Mouse (Mus musculus) activated CD4-positive, CD25-positive, alpha-beta regulatory T cell, adult 4 months (primary cell): Measurements from ENCODE around the gene Lrp1. TPM values are rescaled to one million over a fixed set of nuclear protein-coding genes. Genes with fewer than 3 reads are reported as not detected.

Source experiments
- ATAC-seq: one replicate; pipeline ENCODE4 v1.8.0; 2017
- polyA plus RNA-seq, 2 experiments: library from polyadenylated mRNA; unstranded; fragments of 100-300 nt; shearing (Covaris generic); gene quantifications; one replicate each; pipeline ENCODE4 v1.2.1; 2017

Lrp1 gene
- polyA plus RNA-seq, 2 experiments from 2014 or later = 0.57 TPM; not detected in 1

DNA sequence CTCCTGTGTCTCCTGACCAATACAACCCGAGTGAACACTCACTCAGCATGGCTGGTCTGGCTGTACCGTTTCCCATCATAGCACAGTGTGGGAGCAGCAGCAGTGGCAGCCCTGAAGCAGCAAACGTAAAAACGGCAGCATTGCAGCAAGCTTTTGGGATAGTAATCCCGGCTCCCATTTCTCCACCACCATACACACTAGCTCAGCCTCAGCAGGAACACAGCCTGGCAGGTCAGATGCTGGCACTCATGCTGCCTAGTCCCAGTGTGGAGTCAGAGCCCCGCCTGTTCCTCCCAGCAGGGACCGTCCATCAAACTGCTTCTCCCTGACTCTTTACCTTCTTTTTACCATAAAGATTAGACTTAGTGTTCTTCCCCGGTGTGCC, 129.8 kb downstream of the Lrp1 start:
- no peak for ATAC-seq

- ATAC-seq = no peak
These were observed 130.5 kb downstream of the Lrp1 start for GRCm38 (mm10) chr10:127490160-127491127.

- no peak for ATAC-seq
These were observed 132.1 kb downstream of the Lrp1 start for GRCm38 (mm10) chr10:127488856-127489255.

Other genes starting within 250 kb of the Lrp1 start
- gene R3hdm2, start 240.8 kb downstream of the Lrp1 start, polyA plus RNA-seq = 10 to 100 TPM; 14.4 to 15.0 TPM
- under 1 TPM in 1 of 2 experiments, not detected in 1; 0.92 TPM for gene Stac3, start 119.5 kb downstream of the Lrp1 start, polyA plus RNA-seq
- not detected for gene Ndufa4l2, start 106.2 kb downstream of the Lrp1 start, polyA plus RNA-seq
- gene Shmt2, start 98.7 kb downstream of the Lrp1 start, polyA plus RNA-seq = 10 to 100 TPM; 34.2 to 50.7 TPM
- gene Nxph4, start 86.6 kb downstream of the Lrp1 start, polyA plus RNA-seq = not detected
- 100 to 1,000 TPM; 119 to 157 TPM for gene Stat6, start 21.8 kb upstream of the Lrp1 start, polyA plus RNA-seq
- gene Nemp1, start 45.8 kb upstream of the Lrp1 start, polyA plus RNA-seq = 1 to 10 TPM; 4.7 to 5.8 TPM
- gene Nab2, start 47.4 kb upstream of the Lrp1 start, polyA plus RNA-seq = 10 to 100 TPM in 1 of 2 experiments, 1 to 10 TPM in 1; 7.4 to 10.2 TPM
- not detected for gene Myo1a, start 84.0 kb upstream of the Lrp1 start, polyA plus RNA-seq
- not detected for gene Tac2, start 103.3 kb upstream of the Lrp1 start, polyA plus RNA-seq
- gene Zbtb39, start 118.4 kb upstream of the Lrp1 start, polyA plus RNA-seq = under 1 TPM; 0.36 to 0.45 TPM
- gene Gpr182, start 130.6 kb upstream of the Lrp1 start, polyA plus RNA-seq = under 1 TPM; 0.15 to 0.22 TPM
- gene Rdh1, start 138.6 kb upstream of the Lrp1 start, polyA plus RNA-seq = under 1 TPM in 1 of 2 experiments, not detected in 1; 0.13 TPM
- gene Rdh16f1, start 138.6 kb upstream of the Lrp1 start, polyA plus RNA-seq = under 1 TPM in 1 of 2 experiments, not detected in 1; 0.31 TPM
- gene Rdh9, start 155.2 kb upstream of the Lrp1 start, polyA plus RNA-seq = under 1 TPM in 1 of 2 experiments, not detected in 1; 0.13 TPM
- not detected for gene Rdh16, start 180.0 kb upstream of the Lrp1 start, polyA plus RNA-seq
- gene Rdh19, start 228.8 kb upstream of the Lrp1 start, polyA plus RNA-seq = not detected
- gene Rdh16f2, start 245.3 kb upstream of the Lrp1 start, polyA plus RNA-seq = not detected